Mouse (Mus musculus): Measurements from ENCODE around the gene Irx5. TPM values are rescaled to one million over a fixed set of nuclear protein-coding genes. Genes with fewer than 3 reads are reported as not detected.

Gene Irx5
- 12.3 and 15.5 TPM in 2 replicates for polyA plus RNA-seq (2016; fragmentation: Nextera tagmentation; extraction: Ambion mirVana)

GRCm38 (mm10) chr8:92357398-92357981 is at the start of gene Irx5:
Gene Irx5, plus strand, starts transcription at chr8:92357625.
- peak within 1 kb of the TSS; percentile 61 for H3K4me3 ChIP-seq (replicated peaks)

GRCm38 (mm10) chr8:92312178-92312577 is 45.2 kb upstream of the Irx5 start:
- Histone ChIP-seq H3K9ac (replicated peaks) (no peak overlapping the region), H3K27ac (no peak overlapping the region), H3K4me2 (no peak overlapping the region), H3K4me1 (replicated peaks) (no peaks in the 10 kb centered on the region), H3K9me3 (no peaks in the 10 kb centered on the region), H3K36me3 (no peaks in the 10 kb centered on the region), H3K4me3 (replicated peaks) (no peak overlapping the region), H3K27me3 (peaks cover 22% of the 10 kb centered on the region)
- ATAC-seq (ENCODE audit: insufficient number of reproducible peaks, insufficient read depth, low FRiP score, low TSS enrichment, low read depth), result no peak
- 38% methylated on average over 7 of the region's 7 CpGs for WGBS

More at GRCm38 (mm10) chr8:92357398-92357981, at the start of gene Irx5:
- 1% methylated on average over 41 of the region's 47 CpGs for WGBS
- Histone ChIP-seq H3K36me3 (no peaks in the 10 kb centered on the region), H3K27ac (peak within 1 kb of the TSS; percentile 87), H3K9ac (replicated peaks) (peak within 1 kb of the TSS; percentile 70), H3K27me3 (peaks cover 84% of the 10 kb centered on the region), H3K9me3 (no peaks in the 10 kb centered on the region), H3K4me2 (peak within 1 kb of the TSS; percentile 77), H3K4me1 (replicated peaks) (peaks cover 34% of the 10 kb centered on the region)
- peak; percentile 17; the same call in 1 of the 2 replicates for ATAC-seq (ENCODE audit: insufficient number of reproducible peaks, insufficient read depth, low FRiP score, low TSS enrichment, low read depth)

GRCm38 (mm10) chr8:92313707-92314106 is 43.7 kb upstream of the Irx5 start:
- no peak for ATAC-seq (ENCODE audit: insufficient number of reproducible peaks, insufficient read depth, low FRiP score, low TSS enrichment, low read depth)
- Histone ChIP-seq H3K27me3 (peaks cover 23% of the 10 kb centered on the region), H3K9ac (replicated peaks) (no peak overlapping the region), H3K4me1 (replicated peaks) (no peaks in the 10 kb centered on the region), H3K27ac (no peak overlapping the region), H3K4me2 (no peak overlapping the region), H3K36me3 (no peaks in the 10 kb centered on the region), H3K9me3 (no peaks in the 10 kb centered on the region), H3K4me3 (replicated peaks) (no peak overlapping the region)
- 81% methylated on average over 3 of the region's 3 CpGs for WGBS

- Histone ChIP-seq H3K27me3 (peaks cover 16% of the 10 kb centered on the region; the same call in 1 of the 2 replicates), H3K4me3 (replicated peaks) (no peak overlapping the region), H3K9me3 (0 out of 2 replicates have a peak, but pooled peaks cover 4% of the 10 kb centered on the region), H3K4me1 (replicated peaks) (no peaks in the 10 kb centered on the region), H3K4me2 (no peak overlapping the region), H3K27ac (no peak overlapping the region), H3K9ac (replicated peaks) (no peak overlapping the region), H3K36me3 (no peaks in the 10 kb centered on the region)
- 85% methylated on average over 7 of the region's 7 CpGs for WGBS
- no peak for ATAC-seq (ENCODE audit: insufficient number of reproducible peaks, insufficient read depth, low FRiP score, low TSS enrichment, low read depth)
Measured at GRCm38 (mm10) chr8:92323751-92324150, 33.7 kb upstream of the Irx5 start.

GRCm38 (mm10) chr8:92327176-92327575 is 30.2 kb upstream of the Irx5 start:
- Histone ChIP-seq H3K36me3 (no peaks in the 10 kb centered on the region), H3K4me1 (replicated peaks) (no peaks in the 10 kb centered on the region), H3K27ac (no peak overlapping the region), H3K4me2 (no peak overlapping the region), H3K27me3 (peaks cover 23% of the 10 kb centered on the region; the same call in 1 of the 2 replicates), H3K9ac (replicated peaks) (no peak overlapping the region), H3K4me3 (replicated peaks) (no peak overlapping the region), H3K9me3 (0 out of 2 replicates have a peak, but pooled peaks cover 4% of the 10 kb centered on the region)
- no peak for ATAC-seq (ENCODE audit: insufficient number of reproducible peaks, insufficient read depth, low FRiP score, low TSS enrichment, low read depth)
- 96% methylated on average over 2 of the region's 2 CpGs for WGBS

GRCm38 (mm10) chr8:92329273-92329672 is 28.2 kb upstream of the Irx5 start:
- Histone ChIP-seq H3K27me3 (peaks cover 29% of the 10 kb centered on the region), H3K36me3 (no peaks in the 10 kb centered on the region), H3K27ac (no peak overlapping the region), H3K4me1 (replicated peaks) (no peaks in the 10 kb centered on the region), H3K9me3 (0 out of 2 replicates have a peak, but pooled peaks cover 4% of the 10 kb centered on the region), H3K9ac (replicated peaks) (no peak overlapping the region), H3K4me3 (replicated peaks) (no peak overlapping the region), H3K4me2 (no peak overlapping the region)
- ATAC-seq (ENCODE audit: insufficient number of reproducible peaks, insufficient read depth, low FRiP score, low TSS enrichment, low read depth), result no peak
- WGBS, result 76% methylated on average over 4 of the region's 4 CpGs

- 67% methylated on average over 3 of the region's 3 CpGs for WGBS
- Histone ChIP-seq H3K4me1 (replicated peaks) (peaks cover 12% of the 10 kb centered on the region), H3K4me2 (no peak overlapping the region), H3K36me3 (no peaks in the 10 kb centered on the region), H3K9me3 (0 out of 2 replicates have a peak, but pooled peaks cover 4% of the 10 kb centered on the region), H3K27ac (no peak overlapping the region), H3K9ac (replicated peaks) (no peak overlapping the region), H3K4me3 (replicated peaks) (no peak overlapping the region), H3K27me3 (peaks cover 36% of the 10 kb centered on the region)
- no peak for ATAC-seq (ENCODE audit: insufficient number of reproducible peaks, insufficient read depth, low FRiP score, low TSS enrichment, low read depth)
Measured at GRCm38 (mm10) chr8:92331811-92332210, 25.6 kb upstream of the Irx5 start.

GRCm38 (mm10) chr8:92333406-92333805 is 24.0 kb upstream of the Irx5 start:
- no peak overlapping the region for H3K4me3 ChIP-seq (replicated peaks)
- peaks cover 12% of the 10 kb centered on the region for H3K4me1 ChIP-seq (replicated peaks)
- peaks cover 49% of the 10 kb centered on the region for H3K27me3 ChIP-seq
- no peak overlapping the region for H3K4me2 ChIP-seq
- H3K27ac ChIP-seq, result no peak overlapping the region
- WGBS, result 87% methylated on average over 8 of the region's 8 CpGs
- no peak for ATAC-seq (ENCODE audit: insufficient number of reproducible peaks, insufficient read depth, low FRiP score, low TSS enrichment, low read depth)
- no peak overlapping the region for H3K9ac ChIP-seq (replicated peaks)
- H3K36me3 ChIP-seq, result no peaks in the 10 kb centered on the region
- no peaks in the 10 kb centered on the region for H3K9me3 ChIP-seq

- WGBS, result 51% methylated on average over 7 of the region's 7 CpGs
- no peak overlapping the region for H3K4me2 ChIP-seq
- no peak overlapping the region for H3K9ac ChIP-seq (replicated peaks)
- H3K27me3 ChIP-seq, result peaks cover 43% of the 10 kb centered on the region
- peaks cover 12% of the 10 kb centered on the region for H3K4me1 ChIP-seq (replicated peaks)
- no peaks in the 10 kb centered on the region for H3K36me3 ChIP-seq
- no peak overlapping the region for H3K4me3 ChIP-seq (replicated peaks)
- no peaks in the 10 kb centered on the region for H3K9me3 ChIP-seq
- H3K27ac ChIP-seq, result no peak overlapping the region
- no peak for ATAC-seq (ENCODE audit: insufficient number of reproducible peaks, insufficient read depth, low FRiP score, low TSS enrichment, low read depth)
Measured at GRCm38 (mm10) chr8:92335079-92335478, 22.3 kb upstream of the Irx5 start.

GRCm38 (mm10) chr8:92336041-92336440 is 21.4 kb upstream of the Irx5 start:
- Histone ChIP-seq H3K9ac (replicated peaks) (no peak overlapping the region), H3K4me2 (no peak overlapping the region), H3K4me1 (replicated peaks) (peaks cover 12% of the 10 kb centered on the region), H3K36me3 (no peaks in the 10 kb centered on the region), H3K4me3 (replicated peaks) (no peak overlapping the region), H3K27ac (no peak overlapping the region), H3K9me3 (no peaks in the 10 kb centered on the region), H3K27me3 (peaks cover 46% of the 10 kb centered on the region)
- no peak for ATAC-seq (ENCODE audit: insufficient number of reproducible peaks, insufficient read depth, low FRiP score, low TSS enrichment, low read depth)
- WGBS, result 51% methylated on average over 6 of the region's 6 CpGs

GRCm38 (mm10) chr8:92343544-92343943 is 13.9 kb upstream of the Irx5 start:
- Histone ChIP-seq H3K27me3 (peaks cover 46% of the 10 kb centered on the region), H3K4me3 (replicated peaks) (no peak overlapping the region), H3K27ac (no peak overlapping the region), H3K36me3 (no peaks in the 10 kb centered on the region), H3K9ac (replicated peaks) (no peak overlapping the region), H3K4me2 (no peak overlapping the region), H3K4me1 (replicated peaks) (no peaks in the 10 kb centered on the region), H3K9me3 (no peaks in the 10 kb centered on the region)
- WGBS, result 90% methylated on average over 4 of the region's 4 CpGs
- no peak for ATAC-seq (ENCODE audit: insufficient number of reproducible peaks, insufficient read depth, low FRiP score, low TSS enrichment, low read depth)

Measured in limb, embryonic 12.5 days (tissue).